Mouse (Mus musculus) C2C12 (cell line): Measurements from ENCODE around the gene Cldn6. TPM values are rescaled to one million over a fixed set of nuclear protein-coding genes. Genes with fewer than 3 reads are reported as not detected.

Experiments used
- H3K27me3 ChIP-seq: one replicate; pipeline ENCODE4 v1.6.1; 2011; ENCODE audit not compliant: control insufficient read depth, insufficient read depth, insufficient read length
- H3K36me3 ChIP-seq: one replicate; pipeline ENCODE4 v1.6.1; 2011; ENCODE audit not compliant: control insufficient read depth, insufficient read depth
- H3K4me3 ChIP-seq: one replicate; pipeline ENCODE4 v1.5.1; 2011; ENCODE audit warnings: mild to moderate bottlenecking, control low read depth; ENCODE audit not compliant: poor library complexity, insufficient read depth, severe bottlenecking
- H3K79me2 ChIP-seq: one replicate; pipeline ENCODE4 v1.6.1; 2011; ENCODE audit not compliant: control insufficient read depth, insufficient read depth
- H3K79me3 ChIP-seq: one replicate; pipeline ENCODE4 v1.6.1; 2011; ENCODE audit warnings: low read depth, control low read depth
- H3ac ChIP-seq: one replicate; pipeline ENCODE3; 2011; ENCODE audit warnings: low read depth; ENCODE audit not compliant: control insufficient read depth, insufficient read length
- CEBPB ChIP-seq: IDR thresholded peaks from one replicate; pipeline ENCODE4 v1.6.1; 2011; ENCODE audit warnings: low read depth, mild to moderate bottlenecking, control low read depth, moderate library complexity
- CTCF ChIP-seq: IDR thresholded peaks from one replicate; pipeline ENCODE4 v1.5.1; 2011; ENCODE audit not compliant: control insufficient read depth, insufficient read depth, insufficient read length
- FOSL1 ChIP-seq: IDR thresholded peaks from one replicate; pipeline ENCODE4 v1.8.0; 2011; ENCODE audit warnings: mild to moderate bottlenecking, low read length; ENCODE audit not compliant: poor library complexity, insufficient read depth, severe bottlenecking
- MAX ChIP-seq: IDR thresholded peaks from one replicate; pipeline ENCODE4 v1.6.1; 2011; ENCODE audit warnings: mild to moderate bottlenecking, control low read depth
- MYOD1 ChIP-seq: IDR thresholded peaks from one replicate; pipeline ENCODE4 v1.6.1; 2011; ENCODE audit warnings: low read depth; ENCODE audit not compliant: control insufficient read depth, insufficient read length
- MYOG ChIP-seq: IDR thresholded peaks from one replicate; pipeline ENCODE4 v1.6.1; 2011; ENCODE audit not compliant: control insufficient read depth, insufficient read length; ENCODE audit errors: extremely low read depth
- USF1 ChIP-seq: IDR thresholded peaks from one replicate; pipeline ENCODE4 v1.6.1; 2011; ENCODE audit warnings: low read depth, mild to moderate bottlenecking, control low read depth, moderate library complexity
- long read RNA-seq, 2 experiments: library from polyadenylated mRNA; unstranded; transcript quantifications; one replicate each; pipeline ENCODE4 v2.0.0; 2019 to 2020
- polyA plus RNA-seq: library from polyadenylated mRNA; unstranded; fragments of >200 nt; fragmentation: generic; extraction: Trizol; gene quantifications from one replicate; pipeline ENCODE4 v1.2.1, GENCODE M21; 2012; ENCODE audit warnings: missing spikeins

Gene Cldn6
- polyA plus RNA-seq: not detected
- long read RNA-seq, experiment 1: 0 reads
- long read RNA-seq, experiment 2: 0 reads

- Histone ChIP-seq H3K4me3 (no peak within 1 kb of the TSS), H3K36me3 (peaks cover 20% of the 10 kb centered on the region), H3K79me2 (peaks cover 30% of the 10 kb centered on the region), H3ac (no peak within 1 kb of the TSS), H3K79me3 (peaks cover 16% of the 10 kb centered on the region), H3K27me3 (no peaks in the 10 kb centered on the region)
- TF ChIP-seq USF1 (no peak), MAX (no peak), CTCF (no peak), MYOG (no peak), FOSL1 (no peak), MYOD1 (no peak), CEBPB (no peak)
Observed at GRCm38 (mm10) chr17:23679127-23679835, at the start of gene Cldn6. TSS of gene Cldn6 (plus strand) at chr17:23679249.

GRCm38 (mm10) chr17:23630195-23631020, 48.6 kb upstream of the Cldn6 start:
- H3K79me3 ChIP-seq: no peaks in the 10 kb centered on the region
- no peaks in the 10 kb centered on the region for H3K79me2 ChIP-seq
- H3K4me3 ChIP-seq: no peak overlapping the region
- no peaks in the 10 kb centered on the region for H3K36me3 ChIP-seq
- H3ac ChIP-seq: no peak overlapping the region
- peak; percentile 90 for TF ChIP-seq CTCF
- TF ChIP-seq MAX: no peak
- no peak for TF ChIP-seq USF1
- H3K27me3 ChIP-seq: peaks cover 41% of the 10 kb centered on the region

- Histone ChIP-seq H3K27me3 (peaks cover 49% of the 10 kb centered on the region), H3K79me3 (no peaks in the 10 kb centered on the region), H3K4me3 (no peak overlapping the region), H3K36me3 (no peaks in the 10 kb centered on the region), H3ac (no peak overlapping the region), H3K79me2 (no peaks in the 10 kb centered on the region)
- no peak for TF ChIP-seq MYOD1
- no peak for TF ChIP-seq CTCF
- TF ChIP-seq MYOG: no peak
Observed at GRCm38 (mm10) chr17:23631241-23631640, 47.8 kb upstream of the Cldn6 start.

- H3K4me3 ChIP-seq: no peak within 1 kb of the TSS
- no peak within 1 kb of the TSS for H3ac ChIP-seq
- H3K79me2 ChIP-seq: no peaks in the 10 kb centered on the region
- TF ChIP-seq USF1 (no peak), MYOD1 (no peak), MAX (no peak), CTCF (no peak), MYOG (no peak), CEBPB (no peak), FOSL1 (no peak)
- H3K27me3 ChIP-seq: peaks cover 27% of the 10 kb centered on the region
- no peaks in the 10 kb centered on the region for H3K36me3 ChIP-seq
- H3K79me3 ChIP-seq: no peaks in the 10 kb centered on the region
Observed at GRCm38 (mm10) chr17:23644613-23645495, 34.2 kb upstream of the Cldn6 start, which contains the start of gene Mmp25. TSS of gene Mmp25 (minus strand) at chr17:23645277.

- Histone ChIP-seq H3K79me2 (no peaks in the 10 kb centered on the region), H3ac (no peak overlapping the region), H3K27me3 (peaks cover 24% of the 10 kb centered on the region), H3K79me3 (no peaks in the 10 kb centered on the region), H3K36me3 (no peaks in the 10 kb centered on the region), H3K4me3 (no peak overlapping the region)
- no peak for TF ChIP-seq MYOG
- TF ChIP-seq MYOD1: no peak
- TF ChIP-seq USF1: no peak
- TF ChIP-seq FOSL1: no peak
- TF ChIP-seq CEBPB: no peak
- TF ChIP-seq MAX: no peak
- no peak for TF ChIP-seq CTCF
Observed at GRCm38 (mm10) chr17:23645894-23646293, 33.2 kb upstream of the Cldn6 start.
